Mouse (Mus musculus) G1E (cell line): ENCODE data around the gene Cenpu.

ENCODE experiments used
- CTCF ChIP-seq: IDR thresholded peaks from 2 replicates; pipeline ENCODE4 v1.5.1; 2012; ENCODE audit warnings: low read depth, low read length, inconsistent platforms, mixed read lengths
- GATA1 ChIP-seq: IDR thresholded peaks from 2 replicates; pipeline ENCODE4 v1.6.1; 2012; ENCODE audit warnings: borderline replicate concordance, low read length, inconsistent platforms, mixed read lengths
- POLR2AphosphoS5 ChIP-seq: IDR thresholded peaks from 2 replicates; pipeline ENCODE4 v1.6.1; 2012; ENCODE audit warnings: low read depth, low read length, inconsistent platforms; ENCODE audit not compliant: insufficient replicate concordance
- TAL1 ChIP-seq: conservative IDR thresholded peaks from 2 replicates; pipeline ENCODE4 v1.6.1; 2012; ENCODE audit warnings: low read depth, low read length, inconsistent platforms, mixed read lengths

GRCm38 (mm10) chr8:46596530-46596929 lies 44.7 kb downstream of the Cenpu start:
- TF ChIP-seq CTCF (no peak), GATA1 (no peak), POLR2AphosphoS5 (no peak), TAL1 (no peak)
